Mouse (Mus musculus): ENCODE results near the gene Galr2. TPM values are rescaled to one million over a fixed set of nuclear protein-coding genes. Genes with fewer than 3 reads are reported as not detected.

Galr2 gene
- polyA plus RNA-seq, 1 experiment, result 1.5 TPM

- TF ChIP-seq USF1 (IDR thresholded peaks at IDR 0.05; ENCODE audit: low read depth) (no peak), REST (IDR thresholded peaks at IDR 0.05; ENCODE audit: insufficient read depth, insufficient read length) (no peak)
- Histone ChIP-seq H3K36me3 (ENCODE audit: control insufficient read depth, insufficient read depth) (peaks cover 2% of the 10 kb centered on the region), H3K4me2 (ENCODE audit: low read depth) (no peak overlapping the region), H3K27me3 (ENCODE audit: control insufficient read depth, insufficient read depth, insufficient read length) (no peaks in the 10 kb centered on the region), H3K79me2 (ENCODE audit: control insufficient read depth, insufficient read depth) (no peaks in the 10 kb centered on the region), H3ac (ENCODE audit: control insufficient read depth, insufficient read length) (no peak overlapping the region), H3K4me3 (no peak overlapping the region)
Measured at GRCm38 (mm10) chr11:116239797-116240196, 40.9 kb upstream of the Galr2 start.

DNA sequence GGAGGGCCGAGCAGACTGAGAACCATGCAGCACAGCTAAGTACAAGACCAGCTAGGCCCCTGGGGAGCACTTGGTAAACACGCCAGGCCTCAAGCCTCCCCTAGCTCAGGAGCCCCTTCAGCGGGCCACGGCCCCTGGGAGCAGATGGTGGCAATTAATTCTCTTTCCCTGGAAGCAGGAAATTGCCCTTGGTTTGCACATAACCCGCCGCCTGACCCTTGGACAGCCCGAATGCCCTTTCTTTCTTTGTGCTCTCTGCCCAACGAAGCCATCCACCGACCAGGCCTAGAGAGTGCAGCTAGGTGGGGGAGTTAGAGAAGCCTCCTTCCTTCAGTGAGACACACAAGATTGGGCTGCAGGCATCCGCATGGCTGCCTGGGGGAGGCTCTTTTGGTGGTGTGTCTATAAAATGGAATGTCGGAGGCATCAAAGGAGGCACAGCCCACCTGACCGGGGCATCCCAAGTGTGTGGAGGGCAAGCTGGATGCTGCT is 38.9 kb upstream of the Galr2 start:
- Histone ChIP-seq H3ac (ENCODE audit: control insufficient read depth, insufficient read length) (no peak overlapping the region), H3K36me3 (ENCODE audit: control insufficient read depth, insufficient read depth) (peaks cover 18% of the 10 kb centered on the region), H3K4me2 (ENCODE audit: low read depth) (no peak overlapping the region), H3K79me2 (ENCODE audit: control insufficient read depth, insufficient read depth) (no peaks in the 10 kb centered on the region), H3K27me3 (ENCODE audit: control insufficient read depth, insufficient read depth, insufficient read length) (no peaks in the 10 kb centered on the region), H3K4me3 (no peak overlapping the region)
- TF ChIP-seq TCF3 (IDR thresholded peaks at IDR 0.05; ENCODE audit: insufficient read length, low read depth) (no peak), MAX (IDR thresholded peaks at IDR 0.05; ENCODE audit: low read depth) (no peak), USF1 (IDR thresholded peaks at IDR 0.05; ENCODE audit: low read depth) (no peak), TCF12 (IDR thresholded peaks at IDR 0.05; ENCODE audit: insufficient read depth, poor library complexity, severe bottlenecking) (no peak), SRF (IDR thresholded peaks at IDR 0.05; ENCODE audit: control insufficient read depth, insufficient read length, low read depth) (no peak), MYOG (IDR thresholded peaks at IDR 0.05; ENCODE audit: control insufficient read depth in 1 of 3, insufficient read depth in 1 of 3, insufficient read length in 2 of 3, low read depth in 2 of 3) (no peak), CEBPB (IDR thresholded peaks at IDR 0.05; ENCODE audit: insufficient read depth, poor library complexity, severe bottlenecking) (no peak), POLR2AphosphoS2 (IDR thresholded peaks at IDR 0.05; ENCODE audit: insufficient read length, low read depth) (no peak), REST (IDR thresholded peaks at IDR 0.05; ENCODE audit: insufficient read depth, insufficient read length) (no peak), MYOD1 (IDR thresholded peaks at IDR 0.05; ENCODE audit: control insufficient read depth in 1 of 3, insufficient read length in 2 of 3, low read depth in 2 of 3) (no peak), E2F4 (IDR thresholded peaks at IDR 0.05; ENCODE audit: insufficient read depth) (no peak), POLR2A (IDR thresholded peaks at IDR 0.05; ENCODE audit: insufficient read length, low read depth) (no peak)

GRCm38 (mm10) chr11:116244580-116244979 is 36.2 kb upstream of the Galr2 start:
- Histone ChIP-seq H3K4me3 (no peak overlapping the region), H3K27me3 (ENCODE audit: control insufficient read depth, insufficient read depth, insufficient read length) (no peaks in the 10 kb centered on the region), H3ac (ENCODE audit: control insufficient read depth, insufficient read length) (no peak overlapping the region), H3K4me2 (ENCODE audit: low read depth) (no peak overlapping the region), H3K79me2 (ENCODE audit: control insufficient read depth, insufficient read depth) (no peaks in the 10 kb centered on the region), H3K36me3 (ENCODE audit: control insufficient read depth, insufficient read depth) (peaks cover 24% of the 10 kb centered on the region)
- no peak for TF ChIP-seq POLR2A (IDR thresholded peaks at IDR 0.05; ENCODE audit: insufficient read length, low read depth)
- no peak for TF ChIP-seq MYOG (IDR thresholded peaks at IDR 0.05; ENCODE audit: control insufficient read depth in 1 of 3, insufficient read depth in 1 of 3, insufficient read length in 2 of 3, low read depth in 2 of 3)
- no peak for TF ChIP-seq E2F4 (IDR thresholded peaks at IDR 0.05; ENCODE audit: insufficient read depth)
- TF ChIP-seq TCF12 (IDR thresholded peaks at IDR 0.05; ENCODE audit: insufficient read depth, poor library complexity, severe bottlenecking), result no peak
- TF ChIP-seq CEBPB (IDR thresholded peaks at IDR 0.05; ENCODE audit: insufficient read depth, poor library complexity, severe bottlenecking), result no peak
- TF ChIP-seq MAX (IDR thresholded peaks at IDR 0.05; ENCODE audit: low read depth), result no peak
- no peak for TF ChIP-seq TCF3 (IDR thresholded peaks at IDR 0.05; ENCODE audit: insufficient read length, low read depth)
- no peak for TF ChIP-seq MYOD1 (IDR thresholded peaks at IDR 0.05; ENCODE audit: control insufficient read depth in 1 of 3, insufficient read length in 2 of 3, low read depth in 2 of 3)
- TF ChIP-seq POLR2AphosphoS2 (IDR thresholded peaks at IDR 0.05; ENCODE audit: insufficient read length, low read depth), result no peak
- no peak for TF ChIP-seq SRF (IDR thresholded peaks at IDR 0.05; ENCODE audit: control insufficient read depth, insufficient read length, low read depth)
- TF ChIP-seq USF1 (IDR thresholded peaks at IDR 0.05; ENCODE audit: low read depth), result no peak
- TF ChIP-seq REST (IDR thresholded peaks at IDR 0.05; ENCODE audit: insufficient read depth, insufficient read length), result no peak

- H3K27me3 ChIP-seq (ENCODE audit: control insufficient read depth, insufficient read depth, insufficient read length), result no peaks in the 10 kb centered on the region
- no peak overlapping the region for H3K4me3 ChIP-seq
- H3K36me3 ChIP-seq (ENCODE audit: control insufficient read depth, insufficient read depth), result peaks cover 24% of the 10 kb centered on the region
- H3K79me2 ChIP-seq (ENCODE audit: control insufficient read depth, insufficient read depth), result no peaks in the 10 kb centered on the region
- no peak overlapping the region for H3K4me2 ChIP-seq (ENCODE audit: low read depth)
- TF ChIP-seq REST (IDR thresholded peaks at IDR 0.05; ENCODE audit: insufficient read depth, insufficient read length) (no peak), TCF12 (IDR thresholded peaks at IDR 0.05; ENCODE audit: insufficient read depth, poor library complexity, severe bottlenecking) (no peak), MYOG (IDR thresholded peaks at IDR 0.05; ENCODE audit: control insufficient read depth in 1 of 3, insufficient read depth in 1 of 3, insufficient read length in 2 of 3, low read depth in 2 of 3) (no peak), E2F4 (IDR thresholded peaks at IDR 0.05; ENCODE audit: insufficient read depth) (no peak), CEBPB (IDR thresholded peaks at IDR 0.05; ENCODE audit: insufficient read depth, poor library complexity, severe bottlenecking) (no peak), MYOD1 (IDR thresholded peaks at IDR 0.05; ENCODE audit: control insufficient read depth in 1 of 3, insufficient read length in 2 of 3, low read depth in 2 of 3) (no peak), POLR2AphosphoS2 (IDR thresholded peaks at IDR 0.05; ENCODE audit: insufficient read length, low read depth) (no peak), POLR2A (IDR thresholded peaks at IDR 0.05; ENCODE audit: insufficient read length, low read depth) (no peak), SRF (IDR thresholded peaks at IDR 0.05; ENCODE audit: control insufficient read depth, insufficient read length, low read depth) (no peak), TCF3 (IDR thresholded peaks at IDR 0.05; ENCODE audit: insufficient read length, low read depth) (no peak), USF1 (IDR thresholded peaks at IDR 0.05; ENCODE audit: low read depth) (no peak), MAX (IDR thresholded peaks at IDR 0.05; ENCODE audit: low read depth) (no peak)
- no peak overlapping the region for H3ac ChIP-seq (ENCODE audit: control insufficient read depth, insufficient read length)
Measured at GRCm38 (mm10) chr11:116245616-116246015, 35.1 kb upstream of the Galr2 start.
